Mouse (Mus musculus): ENCODE results near the gene Ncor2.

Ncor2 gene

DNA sequence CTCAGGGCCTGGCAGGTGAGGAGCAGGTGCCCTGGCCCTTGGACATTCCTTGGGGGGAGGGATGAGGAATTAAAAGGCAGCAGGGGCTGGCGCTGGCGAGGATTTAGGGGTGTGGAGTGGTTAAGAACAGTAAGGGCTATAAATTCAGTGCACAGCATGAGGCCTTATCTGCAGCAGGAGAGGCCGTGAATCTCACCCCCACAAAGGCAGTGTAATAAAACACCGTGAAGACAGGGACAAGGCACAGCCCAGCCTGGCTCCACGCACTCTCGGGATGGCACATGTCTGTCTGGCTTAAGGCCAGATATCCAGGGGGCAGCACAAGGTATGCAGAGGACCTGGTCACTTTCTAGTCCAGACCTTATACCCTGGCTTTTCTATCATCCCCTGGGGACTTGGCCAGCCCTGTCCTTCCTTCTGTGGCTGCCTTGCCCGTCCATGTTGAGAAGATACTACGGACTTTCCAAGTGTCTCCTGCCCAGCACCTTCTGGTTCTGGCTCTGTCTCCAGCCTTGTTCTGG is 93.9 kb downstream of the Ncor2 start:
- DNase-seq: no peak

DNA sequence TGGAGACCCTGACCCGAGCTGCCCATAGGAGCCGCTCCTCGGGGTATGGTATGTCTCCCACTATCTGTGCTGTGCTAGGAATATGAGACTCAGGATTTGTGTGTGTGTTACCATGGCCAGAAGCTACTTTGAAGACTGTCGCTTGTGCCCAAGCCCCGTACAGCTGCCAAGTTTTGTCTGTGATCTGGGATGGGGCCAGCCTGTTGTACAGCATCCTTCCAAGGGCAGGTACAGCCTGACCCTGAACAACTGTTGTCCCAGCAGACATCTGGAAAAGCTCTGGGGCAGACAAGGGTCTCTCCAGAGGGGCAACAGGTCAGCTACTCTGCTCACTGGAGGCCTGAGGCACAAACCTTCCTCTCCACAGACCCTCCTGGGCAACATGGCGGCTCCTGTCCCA is 95.3 kb downstream of the Ncor2 start:
- DNase-seq: no peak

DNA sequence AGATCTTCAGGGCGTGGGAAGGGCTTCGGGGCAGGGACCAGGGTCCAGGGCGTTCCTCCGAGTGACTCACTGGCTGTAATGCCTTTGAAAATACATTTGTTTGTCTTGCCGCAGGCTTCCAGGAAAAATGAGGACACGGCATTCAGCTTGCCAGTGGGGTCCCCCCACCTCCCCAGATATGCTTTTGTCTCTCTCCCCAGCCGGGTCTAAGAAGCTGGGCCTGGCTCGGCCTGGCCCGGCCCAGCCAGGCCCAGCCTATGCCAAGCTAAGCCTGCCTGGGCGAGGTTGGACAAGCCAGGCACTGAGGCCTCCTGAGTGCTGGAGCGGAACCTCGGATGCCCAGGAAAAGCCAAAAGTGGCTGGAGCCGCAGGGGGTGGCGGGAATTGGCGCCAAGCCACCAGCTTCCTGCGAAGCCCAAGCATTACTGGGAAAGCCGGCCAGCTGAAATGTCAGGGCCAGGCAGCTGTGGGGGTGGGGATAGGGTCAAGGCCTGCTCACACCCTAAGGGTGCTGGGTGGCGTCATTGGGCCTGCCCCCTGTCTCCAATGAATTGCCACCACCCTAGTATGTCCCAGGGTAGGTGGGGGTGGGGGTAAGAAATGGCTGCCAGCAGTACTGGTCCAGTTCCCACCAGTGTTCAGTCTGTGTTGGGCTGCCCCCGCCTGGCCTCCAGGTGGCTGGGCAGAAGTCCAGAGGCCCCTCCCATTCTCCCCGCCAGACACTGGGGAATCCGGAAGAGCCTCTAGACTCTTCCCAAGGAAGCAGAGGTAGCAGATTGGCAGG is 97.5 kb downstream of the Ncor2 start:
- peak; percentile 99 for DNase-seq

DNA sequence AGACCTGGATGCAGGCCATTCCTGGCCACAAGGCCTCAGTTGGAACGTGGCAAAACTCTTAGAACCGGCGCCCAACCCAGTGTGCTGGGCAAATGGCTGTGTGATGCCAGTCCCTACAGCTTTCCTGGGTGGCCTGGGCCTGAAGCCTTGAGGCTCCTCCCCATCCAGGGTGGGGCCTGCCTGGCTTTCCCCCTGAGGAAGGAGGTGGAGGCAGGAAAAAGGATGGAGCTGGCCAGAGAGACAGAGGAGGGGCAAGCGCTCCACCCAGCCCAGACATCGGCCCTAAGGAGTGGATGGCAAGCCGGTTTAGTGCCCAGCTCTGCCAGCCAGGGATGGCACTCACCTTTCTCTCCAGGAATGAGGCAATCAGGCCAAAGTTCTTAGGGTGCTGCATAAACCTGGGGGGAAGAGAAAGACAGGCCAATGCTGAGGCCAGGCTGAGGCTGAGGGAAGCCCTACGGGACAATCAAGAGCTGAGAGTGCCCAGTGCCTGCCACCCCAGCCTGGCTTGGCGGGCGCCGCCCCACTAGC is 98.2 kb downstream of the Ncor2 start:
- peak; percentile 98 for DNase-seq

DNA sequence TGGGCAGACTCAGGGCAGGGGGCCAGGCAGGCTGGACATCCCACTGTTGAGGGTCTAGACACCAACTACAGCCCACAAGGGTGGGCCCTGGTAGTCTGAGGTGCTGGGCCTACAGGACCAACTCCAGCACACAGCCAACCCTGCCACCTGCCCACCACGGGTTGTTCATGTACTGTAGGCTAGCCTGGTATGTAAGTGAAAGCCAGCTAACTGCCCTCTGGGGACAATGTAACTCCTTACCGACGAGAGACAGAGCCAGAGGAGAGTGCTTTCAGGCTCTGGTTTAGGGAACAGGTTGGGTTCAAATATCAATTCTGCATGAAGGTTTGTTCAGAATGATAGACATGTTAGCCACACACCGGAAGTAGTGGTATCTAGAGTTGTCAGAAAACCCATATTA is 98.7 kb downstream of the Ncor2 start:
- no peak for DNase-seq

DNA sequence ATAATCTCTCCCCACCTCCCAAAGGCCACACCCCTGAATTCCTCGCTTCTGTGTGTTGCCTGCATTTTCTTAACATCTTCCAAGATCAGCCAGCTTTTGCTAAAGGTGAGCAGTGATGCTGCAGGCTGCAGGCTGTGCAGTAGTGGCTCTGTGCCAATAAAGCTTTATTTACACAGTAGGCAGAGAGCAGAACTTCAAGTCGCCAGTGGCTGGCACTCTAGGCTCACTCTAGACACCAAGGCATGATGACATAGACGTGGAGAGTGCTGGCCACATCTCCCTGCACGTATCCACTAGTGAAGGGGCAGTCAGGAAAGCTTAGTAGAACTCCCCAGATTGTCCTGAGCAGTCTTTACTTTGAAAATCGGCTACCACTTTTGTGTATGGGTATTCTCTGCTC is 100.8 kb downstream of the Ncor2 start:
- no peak for DNase-seq

DNA sequence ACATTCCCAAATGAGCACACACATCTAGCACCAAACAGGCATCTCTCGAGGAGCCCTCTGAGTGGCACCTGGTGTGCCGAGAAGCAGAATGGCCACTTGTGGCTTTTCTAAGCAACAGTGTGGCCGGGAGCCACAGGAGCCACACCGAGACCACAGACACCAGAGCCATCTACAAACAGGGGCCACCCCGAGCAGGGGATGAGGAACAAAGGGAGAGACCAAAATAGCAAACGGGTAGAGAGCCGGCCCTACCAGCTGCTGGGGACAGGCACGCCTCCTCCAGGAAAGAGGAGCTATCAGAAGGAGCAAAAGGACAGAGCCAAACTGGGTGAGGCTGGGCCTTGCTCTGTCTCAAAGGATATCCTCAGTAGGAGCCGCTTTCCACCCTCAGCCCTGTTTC is 102.8 kb downstream of the Ncor2 start:
- no peak for DNase-seq

DNA sequence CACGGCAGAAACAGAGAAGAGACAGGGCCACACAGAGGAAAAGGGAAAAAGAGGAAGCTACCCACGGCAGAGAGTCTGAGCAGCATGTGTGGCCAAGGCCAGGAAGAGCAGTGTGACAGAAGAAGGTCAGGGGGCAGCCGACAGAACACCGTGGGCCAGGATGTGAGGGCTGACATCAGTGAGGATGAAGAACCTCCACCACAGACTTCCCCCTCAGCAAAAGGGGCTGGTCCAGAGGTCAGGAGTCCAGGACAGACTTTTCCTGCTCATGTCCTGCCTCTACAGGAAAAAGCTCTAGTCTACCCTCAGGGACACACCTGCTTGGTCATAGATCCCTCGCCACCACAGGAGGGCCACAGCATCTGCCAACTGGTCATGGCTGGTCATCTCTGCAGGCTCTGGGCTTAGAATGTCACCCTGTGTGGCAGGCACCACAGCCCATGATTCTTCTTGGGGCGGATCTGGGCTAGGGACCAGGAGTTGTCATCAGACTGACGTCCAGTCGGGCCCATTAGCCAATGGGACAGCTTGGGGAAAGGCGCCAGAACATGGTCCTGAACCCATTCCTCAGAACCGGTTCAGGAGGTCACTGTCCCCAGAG is 104.3 kb downstream of the Ncor2 start:
- peak; percentile 97 for DNase-seq

DNA sequence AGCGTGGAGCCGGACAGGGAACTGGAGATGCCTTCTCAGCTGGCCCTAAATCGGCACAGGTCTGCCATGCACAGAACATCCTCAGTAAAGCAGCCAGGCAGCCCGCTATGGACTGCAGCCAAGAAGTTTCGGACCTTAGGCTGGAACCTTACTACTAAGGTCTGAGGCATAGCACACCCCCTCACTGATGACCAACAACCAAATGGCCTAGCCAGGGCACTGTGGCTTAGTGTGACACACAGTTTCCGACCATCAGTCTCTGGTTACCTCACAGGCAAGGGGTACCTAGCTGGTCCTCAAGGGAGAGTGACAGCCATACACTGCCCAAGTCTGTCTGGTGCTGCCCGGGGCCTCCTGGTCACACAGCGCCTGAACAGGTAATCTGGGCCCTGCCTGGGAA is 105.1 kb downstream of the Ncor2 start:
- no peak for DNase-seq

DNA sequence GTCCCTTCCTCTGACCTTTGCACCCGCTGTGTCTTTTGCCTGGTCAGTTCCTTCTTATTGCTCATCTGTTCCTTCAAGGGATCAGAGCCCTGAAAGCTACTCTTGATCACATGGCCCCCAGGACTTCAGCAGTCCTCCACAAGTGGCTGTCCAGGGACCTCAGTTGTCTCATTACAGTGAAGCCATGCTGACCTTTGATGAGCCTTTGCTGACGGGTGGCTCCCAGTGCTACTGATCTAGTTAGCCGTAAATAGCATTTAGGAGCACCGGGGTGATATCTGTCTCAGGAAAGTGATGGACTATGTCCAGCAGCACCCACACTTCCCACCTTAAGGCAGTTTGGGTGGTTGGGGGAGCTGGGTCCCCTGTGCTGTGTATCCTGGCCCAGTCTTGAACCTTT is 105.7 kb downstream of the Ncor2 start:
- DNase-seq: no peak

DNA sequence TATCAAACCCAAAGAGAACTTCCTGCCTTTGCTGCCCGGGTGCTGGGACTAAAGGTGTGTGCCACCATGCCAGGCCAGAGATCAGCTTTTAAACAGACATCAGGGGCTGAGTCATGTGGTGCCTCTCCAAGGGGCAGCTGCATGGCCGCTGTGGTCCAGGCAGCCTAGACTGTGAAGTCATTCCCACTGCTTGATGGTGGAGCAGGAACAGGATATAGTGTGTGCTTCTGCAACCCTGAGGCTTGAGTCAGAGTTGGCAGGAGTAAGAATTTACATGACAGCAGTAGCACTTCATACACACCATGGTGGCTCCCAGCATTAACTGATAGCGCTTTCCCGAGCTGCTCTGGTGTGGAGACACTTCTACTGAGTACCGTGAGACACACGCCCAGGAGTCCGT is 106.6 kb downstream of the Ncor2 start:
- DNase-seq: no peak

DNA sequence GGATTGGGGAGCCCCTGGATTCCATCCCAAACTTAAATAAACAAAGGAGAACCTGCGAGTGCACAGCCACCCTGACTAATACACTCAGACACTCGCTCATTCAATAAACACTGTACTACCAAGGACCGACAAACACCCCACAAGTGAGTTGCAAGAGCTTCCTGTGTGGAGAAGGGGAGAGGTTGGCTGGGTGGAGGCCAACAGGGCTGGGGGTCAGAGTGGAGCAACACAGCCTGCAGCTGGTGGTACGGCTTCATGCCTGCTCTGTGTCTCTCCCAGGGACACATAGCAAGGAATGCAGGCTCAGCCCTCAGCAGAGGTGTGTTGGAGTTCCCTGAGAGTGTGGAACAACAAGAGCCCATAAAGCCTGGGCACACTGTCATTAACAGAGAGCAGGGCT is 107.1 kb downstream of the Ncor2 start:
- peak; percentile 95 for DNase-seq

DNA sequence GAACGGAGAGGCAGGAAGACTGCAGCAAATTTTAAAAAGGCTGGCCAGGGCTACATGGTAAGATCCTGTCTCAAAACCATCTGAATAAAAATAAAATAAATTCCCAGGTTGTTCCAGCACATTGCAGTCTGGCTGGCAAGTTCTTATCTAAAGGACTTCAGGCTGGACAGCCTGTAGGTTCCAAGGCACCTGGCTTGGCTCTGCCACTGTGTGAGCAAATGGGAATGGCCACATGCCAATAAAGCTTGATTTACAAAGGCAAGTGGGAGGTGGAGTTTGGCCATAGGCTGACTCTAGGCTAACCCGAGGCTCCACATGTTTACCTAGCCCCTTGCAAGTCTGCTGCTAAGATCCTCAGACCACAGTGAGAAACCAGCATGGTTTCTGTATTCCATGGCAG is 108.6 kb downstream of the Ncor2 start:
- DNase-seq: peak; percentile 97

DNA sequence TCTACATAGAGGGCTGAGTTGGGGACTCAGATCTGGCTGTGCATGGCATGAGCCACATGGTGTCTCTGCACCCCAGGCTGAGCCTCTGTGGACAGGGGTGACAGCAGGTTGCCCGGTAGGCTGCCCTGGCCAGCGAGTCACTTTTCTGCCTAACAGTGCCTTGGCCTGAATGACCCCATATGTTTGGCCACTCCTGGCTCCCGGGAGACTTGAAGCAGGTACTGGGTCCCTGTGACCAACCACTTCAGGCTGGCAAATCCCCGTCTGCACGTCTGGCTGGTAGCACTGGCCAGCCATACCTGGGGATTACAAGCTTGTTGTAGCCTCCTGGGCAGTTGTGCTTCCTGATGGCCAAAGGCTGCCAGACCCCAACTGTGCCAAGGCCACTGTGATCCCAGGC is 109.1 kb downstream of the Ncor2 start:
- no peak for DNase-seq

DNA sequence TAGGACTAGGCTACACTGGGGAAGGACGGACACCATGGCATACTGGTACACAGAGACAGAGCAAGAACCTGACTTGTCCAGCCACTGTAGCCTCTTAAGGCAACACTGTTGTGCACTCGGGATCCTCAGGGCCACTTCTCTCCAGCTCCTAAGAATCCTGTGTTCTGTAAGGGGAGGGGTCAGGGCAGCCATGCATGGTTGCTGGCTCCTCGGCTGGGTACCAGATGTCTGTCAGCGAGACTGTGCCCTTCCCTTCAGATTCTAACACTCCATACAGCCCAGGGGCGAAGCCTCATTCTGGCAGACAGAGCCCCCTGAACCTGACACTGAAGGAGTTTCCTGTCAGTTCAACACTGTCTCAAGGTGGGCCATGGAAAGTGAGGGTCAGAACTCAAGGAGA is 109.6 kb downstream of the Ncor2 start:
- DNase-seq: no peak

DNA sequence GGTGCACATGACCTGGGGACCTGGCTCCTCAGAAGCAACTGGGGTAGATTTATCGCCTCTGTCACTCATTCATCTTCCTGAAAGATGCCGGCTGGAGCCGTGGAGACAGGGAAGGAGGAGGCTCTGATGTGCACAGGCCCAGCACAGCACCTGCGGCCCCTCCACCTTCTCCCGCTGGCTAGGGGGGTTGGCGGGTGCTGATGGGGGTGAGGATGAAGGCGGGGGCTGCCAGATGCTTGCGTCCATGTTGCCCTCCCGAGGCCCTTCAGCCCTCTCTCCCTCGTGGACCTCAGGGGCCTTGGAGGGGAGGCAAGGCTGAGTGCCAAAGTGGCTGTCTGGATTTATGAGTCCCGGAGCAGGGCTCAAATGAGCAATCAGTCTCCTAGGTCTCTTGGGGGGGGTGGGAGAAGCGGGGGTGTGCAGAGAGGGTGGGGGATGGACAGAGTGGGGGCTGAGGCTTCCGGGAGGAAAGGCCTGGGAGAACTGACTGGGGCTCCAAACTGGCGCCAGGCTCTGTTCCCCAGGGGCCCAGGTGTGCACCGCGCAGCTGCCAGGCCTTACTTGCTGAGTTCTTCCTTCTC is 110.6 kb downstream of the Ncor2 start:
- DNase-seq: no peak

DNA sequence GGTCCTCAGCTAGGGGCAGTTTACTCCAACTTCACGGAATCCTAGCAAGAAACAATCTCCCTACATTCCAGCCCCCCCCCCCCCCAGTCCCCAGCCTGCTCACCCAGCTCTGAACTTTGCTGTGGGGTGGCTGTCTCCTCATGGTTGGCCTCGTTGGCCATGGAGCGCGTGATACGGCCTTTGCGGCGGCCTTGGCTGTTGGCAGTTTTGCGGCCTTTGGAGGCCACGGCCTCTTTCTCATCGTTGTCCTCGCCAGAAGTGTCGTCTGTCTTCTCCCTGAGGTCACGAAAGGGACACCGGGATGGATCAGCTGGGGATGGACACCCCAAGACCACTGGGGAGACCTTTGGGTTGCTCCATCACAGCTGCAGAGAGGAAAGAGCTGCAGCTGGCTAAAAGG is 111.3 kb downstream of the Ncor2 start:
- no peak for DNase-seq

DNA sequence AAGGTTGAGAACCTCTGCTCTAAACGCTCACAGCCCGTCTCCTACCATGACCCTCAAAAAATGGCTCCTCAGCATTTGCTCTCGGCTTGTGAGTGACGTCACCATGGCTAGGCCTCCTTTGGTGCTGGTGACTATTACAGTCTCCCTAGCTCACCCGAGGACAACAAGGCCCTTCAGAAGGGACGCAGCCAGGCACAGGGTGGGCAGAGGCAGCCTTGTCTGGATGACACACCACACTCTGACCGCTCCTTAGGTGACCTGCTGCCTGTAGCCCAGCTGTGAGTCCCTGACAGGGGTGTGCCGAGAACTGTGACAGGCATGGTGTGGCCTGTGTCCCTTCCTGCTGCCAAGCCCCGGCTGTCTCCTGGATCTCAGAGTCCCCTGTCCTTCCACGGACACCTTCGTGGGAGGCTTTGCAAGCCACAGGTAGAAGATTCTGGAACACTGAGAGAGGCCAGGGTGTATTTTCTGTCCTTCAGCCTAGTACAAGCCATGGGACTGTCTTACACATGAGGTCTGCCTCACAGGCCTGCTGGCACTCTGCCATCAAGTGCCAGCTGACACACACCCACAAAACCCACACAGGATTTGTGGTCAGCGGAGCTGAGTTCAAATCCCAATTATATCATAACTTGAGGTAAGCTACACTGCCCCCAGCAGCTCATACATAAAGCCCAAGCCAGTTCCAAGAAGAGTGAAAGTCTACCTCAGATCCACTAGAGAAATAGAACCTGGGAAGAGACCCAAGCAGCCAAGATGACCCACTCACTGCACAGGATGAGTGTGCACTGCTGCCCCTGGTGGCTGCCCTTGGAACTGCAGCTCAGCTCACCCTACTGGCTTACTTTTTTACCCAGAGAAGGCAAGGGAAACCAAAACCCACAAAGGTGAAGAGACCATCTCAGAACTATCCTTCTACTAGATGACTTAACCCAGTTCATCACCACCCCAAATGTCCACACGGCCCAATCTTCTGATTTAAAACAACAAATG is 112.2 kb downstream of the Ncor2 start:
- DNase-seq: peak; percentile 97

DNA sequence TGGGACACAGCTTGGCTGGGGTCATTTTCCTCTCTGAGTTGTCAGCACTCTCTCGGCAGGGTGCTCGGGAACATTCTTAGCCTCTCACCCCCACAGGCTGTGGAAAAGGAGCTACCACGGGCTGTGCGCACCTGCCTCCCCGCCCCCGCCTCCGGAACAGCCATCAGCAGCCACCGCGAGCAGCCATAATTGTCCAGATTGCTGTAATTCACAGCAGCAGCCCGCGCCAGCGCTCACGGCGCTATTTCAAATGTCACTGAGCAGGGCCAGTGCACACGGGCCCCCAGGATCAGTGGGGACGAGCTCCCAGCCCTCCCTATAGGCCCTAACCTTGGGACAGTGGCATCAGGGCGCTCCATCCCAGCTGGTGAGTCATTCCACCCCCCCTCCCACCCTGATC is 116.0 kb downstream of the Ncor2 start:
- DNase-seq: no peak

DNA sequence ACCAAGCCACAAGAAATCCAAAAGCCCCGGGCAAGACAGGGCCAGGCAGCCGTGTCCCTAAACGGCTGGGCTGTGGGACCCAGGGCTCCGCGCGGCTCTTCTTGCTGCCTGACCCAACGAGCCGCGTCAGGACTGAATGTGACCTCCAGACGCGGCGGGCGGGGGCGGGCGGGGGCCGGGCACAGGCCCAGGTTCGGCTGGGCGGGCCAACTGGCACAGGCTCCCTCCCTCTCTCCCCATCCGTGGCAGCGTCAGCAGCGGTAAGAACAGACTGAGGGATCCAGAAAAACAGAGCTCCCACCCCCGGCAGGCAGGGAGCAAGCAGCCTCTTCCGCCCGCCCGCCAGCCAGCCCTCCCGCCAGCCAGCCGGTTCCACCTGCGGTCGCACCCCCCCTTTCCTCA is 120.8 kb downstream of the Ncor2 start:
- peak; percentile 99 for DNase-seq

DNA sequence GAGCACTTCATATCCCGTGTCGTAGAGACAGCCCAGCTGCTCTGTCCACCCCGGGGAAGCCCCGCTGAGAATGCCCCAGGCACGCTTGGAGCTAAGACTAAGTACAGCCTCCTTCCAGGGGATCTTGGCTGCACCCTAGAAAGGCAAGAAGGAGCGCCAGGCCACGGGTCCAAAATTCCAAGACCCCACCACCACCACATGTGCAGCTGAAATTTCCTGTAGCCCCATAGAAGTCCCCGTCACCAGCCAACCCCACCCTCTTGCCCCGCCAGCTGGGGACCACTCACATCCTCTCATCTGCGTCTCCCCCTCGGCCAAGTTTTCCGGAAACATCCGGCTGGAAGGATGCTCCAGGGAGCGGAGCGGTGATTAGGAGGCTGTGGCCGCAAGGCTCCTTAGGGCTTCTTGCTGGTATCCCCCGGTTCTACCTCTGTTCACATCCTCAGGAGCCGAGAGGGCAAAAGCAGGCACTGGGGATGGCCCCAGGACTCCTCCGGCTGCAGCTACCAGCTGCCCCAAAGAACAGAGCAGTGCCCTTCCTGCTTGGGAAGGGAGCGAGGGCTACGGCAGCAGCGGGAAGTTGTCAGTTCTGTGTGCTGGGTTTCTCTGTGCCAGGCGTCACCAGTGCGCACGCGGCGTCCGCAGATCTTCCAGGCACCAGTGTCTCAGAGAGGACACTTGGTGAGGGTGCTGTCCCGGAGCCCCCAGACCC is 121.3 kb downstream of the Ncor2 start:
- DNase-seq: peak; percentile 99
